Mouse (Mus musculus): ENCODE measurements around the gene Eif4g1. TPM values are rescaled to one million over a fixed set of nuclear protein-coding genes. Genes with fewer than 3 reads are reported as not detected.

The Eif4g1 gene
- polyA plus RNA-seq, 1 experiment from 2014 or later = 183 TPM

GRCm38 (mm10) chr16:20670291-20670690 lies 2.2 kb downstream of the Eif4g1 start:
- no peak overlapping the region for H3K9ac ChIP-seq (replicated peaks; ENCODE audit: low read length)
- no peaks in the 10 kb centered on the region for H3K9me3 ChIP-seq (ENCODE audit: low read length)
- no peak for ATAC-seq (ENCODE audit: low FRiP score, low TSS enrichment)
- H3K27me3 ChIP-seq (ENCODE audit: insufficient read depth, low read length) = no peaks in the 10 kb centered on the region
- H3K4me2 ChIP-seq (replicated peaks; ENCODE audit: low read depth, low read length) = no peak overlapping the region
- peaks cover 6% of the 10 kb centered on the region for H3K36me3 ChIP-seq (ENCODE audit: insufficient read depth, low read length)
- H3K4me3 ChIP-seq (ENCODE audit: low read length) = no peak overlapping the region
- H3K4me1 ChIP-seq (ENCODE audit: insufficient read depth, low read length) = peaks cover 14% of the 10 kb centered on the region
- no peak overlapping the region for H3K27ac ChIP-seq (ENCODE audit: low read length)
- WGBS = 81% methylated on average over 3 of the region's 3 CpGs

GRCm38 (mm10) chr16:20671886-20672285 lies 3.8 kb downstream of the Eif4g1 start:
- H3K27ac ChIP-seq (ENCODE audit: low read length) = peak overlapping the region; percentile 72
- peaks cover 17% of the 10 kb centered on the region for H3K36me3 ChIP-seq (ENCODE audit: insufficient read depth, low read length)
- H3K9me3 ChIP-seq (ENCODE audit: low read length) = no peaks in the 10 kb centered on the region
- no peak overlapping the region for H3K9ac ChIP-seq (replicated peaks; ENCODE audit: low read length)
- peak overlapping the region; percentile 97 for H3K4me3 ChIP-seq (ENCODE audit: low read length)
- 23% methylated on average over 6 of the region's 6 CpGs for WGBS
- peak overlapping the region; percentile 99 for H3K4me2 ChIP-seq (replicated peaks; ENCODE audit: low read depth, low read length)
- no peak for ATAC-seq (ENCODE audit: low FRiP score, low TSS enrichment)
- H3K27me3 ChIP-seq (ENCODE audit: insufficient read depth, low read length) = no peaks in the 10 kb centered on the region
- peaks cover 14% of the 10 kb centered on the region for H3K4me1 ChIP-seq (ENCODE audit: insufficient read depth, low read length)

DNA sequence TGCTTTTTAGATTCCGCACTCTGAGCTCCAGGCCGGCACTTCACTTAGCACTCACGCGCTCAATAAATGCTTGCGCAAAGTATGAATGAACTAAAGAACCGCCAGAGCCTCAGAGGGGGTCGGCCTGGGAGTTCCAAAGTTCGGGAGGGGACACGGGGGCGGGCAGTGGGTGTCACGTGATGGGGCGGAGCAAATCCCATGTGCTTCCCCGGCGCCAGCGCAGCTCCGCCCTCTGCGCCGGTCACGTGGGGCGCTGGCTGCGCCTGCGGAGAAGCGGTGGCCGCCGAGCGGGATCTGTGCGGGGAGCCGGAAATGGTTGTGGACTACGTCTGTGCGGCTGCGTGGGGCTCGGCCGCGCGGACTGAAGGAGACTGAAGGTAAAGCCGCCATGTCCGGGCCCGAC lies 4.4 kb downstream of the Eif4g1 start:
- peak; percentile 96 for ATAC-seq (ENCODE audit: low FRiP score, low TSS enrichment)
- under 1% methylated on average over 35 of the region's 38 CpGs for WGBS
- peaks cover 14% of the 10 kb centered on the region for H3K4me1 ChIP-seq (ENCODE audit: insufficient read depth, low read length)

GRCm38 (mm10) chr16:20672965-20673705 lies 5.0 kb downstream of the Eif4g1 start:
- H3K9me3 ChIP-seq (ENCODE audit: low read length) = no peaks in the 10 kb centered on the region
- H3K4me1 ChIP-seq (ENCODE audit: insufficient read depth, low read length) = peaks cover 14% of the 10 kb centered on the region
- ATAC-seq (ENCODE audit: low FRiP score, low TSS enrichment) = peak; percentile 1
- under 1% methylated on average over 65 of the region's 78 CpGs for WGBS
- no peaks in the 10 kb centered on the region for H3K27me3 ChIP-seq (ENCODE audit: insufficient read depth, low read length)
- H3K9ac ChIP-seq (replicated peaks; ENCODE audit: low read length) = peak overlapping the region; percentile 96
- H3K4me2 ChIP-seq (replicated peaks; ENCODE audit: low read depth, low read length) = peak overlapping the region; percentile 99
- peak overlapping the region; percentile 95 for H3K27ac ChIP-seq (ENCODE audit: low read length)
- peak overlapping the region; percentile 97 for H3K4me3 ChIP-seq (ENCODE audit: low read length)
- H3K36me3 ChIP-seq (ENCODE audit: insufficient read depth, low read length) = peaks cover 29% of the 10 kb centered on the region

More for the DNA sequence above, 4.4 kb downstream of the Eif4g1 start:
- Histone ChIP-seq H3K27me3 (ENCODE audit: insufficient read depth, low read length) (no peaks in the 10 kb centered on the region), H3K9me3 (ENCODE audit: low read length) (no peaks in the 10 kb centered on the region), H3K27ac (ENCODE audit: low read length) (peak overlapping the region; percentile 95), H3K9ac (replicated peaks; ENCODE audit: low read length) (peak overlapping the region; percentile 96), H3K36me3 (ENCODE audit: insufficient read depth, low read length) (peaks cover 23% of the 10 kb centered on the region), H3K4me3 (ENCODE audit: low read length) (peak overlapping the region; percentile 97), H3K4me2 (replicated peaks; ENCODE audit: low read depth, low read length) (peak overlapping the region; percentile 99)

GRCm38 (mm10) chr16:20673706-20674303 lies 5.7 kb downstream of the Eif4g1 start:
- WGBS = 2% methylated on average over 14 of the region's 14 CpGs
- no peaks in the 10 kb centered on the region for H3K27me3 ChIP-seq (ENCODE audit: insufficient read depth, low read length)
- 0 out of 2 replicates have a peak, but pooled peaks have one; percentile 8 for ATAC-seq (ENCODE audit: low FRiP score, low TSS enrichment)

GRCm38 (mm10) chr16:20675213-20675612 lies 7.1 kb downstream of the Eif4g1 start:
- H3K9ac ChIP-seq (replicated peaks; ENCODE audit: low read length) = no peak overlapping the region
- H3K27me3 ChIP-seq (ENCODE audit: insufficient read depth, low read length) = no peaks in the 10 kb centered on the region
- H3K4me2 ChIP-seq (replicated peaks; ENCODE audit: low read depth, low read length) = no peak overlapping the region
- H3K4me3 ChIP-seq (ENCODE audit: low read length) = no peak overlapping the region
- peaks cover 49% of the 10 kb centered on the region for H3K36me3 ChIP-seq (ENCODE audit: insufficient read depth, low read length)
- no peak overlapping the region for H3K27ac ChIP-seq (ENCODE audit: low read length)
- WGBS = 89% methylated on average over 6 of the region's 6 CpGs
- H3K4me1 ChIP-seq (ENCODE audit: insufficient read depth, low read length) = peaks cover 14% of the 10 kb centered on the region
- no peaks in the 10 kb centered on the region for H3K9me3 ChIP-seq (ENCODE audit: low read length)
- ATAC-seq (ENCODE audit: low FRiP score, low TSS enrichment) = no peak

More at GRCm38 (mm10) chr16:20673706-20674303, 5.7 kb downstream of the Eif4g1 start:
- Histone ChIP-seq H3K4me3 (ENCODE audit: low read length) (peak overlapping the region; percentile 97), H3K4me2 (replicated peaks; ENCODE audit: low read depth, low read length) (peak overlapping the region; percentile 99), H3K36me3 (ENCODE audit: insufficient read depth, low read length) (peaks cover 36% of the 10 kb centered on the region), H3K27ac (ENCODE audit: low read length) (peak overlapping the region; percentile 95), H3K4me1 (ENCODE audit: insufficient read depth, low read length) (peaks cover 14% of the 10 kb centered on the region), H3K9ac (replicated peaks; ENCODE audit: low read length) (peak overlapping the region; percentile 96), H3K9me3 (ENCODE audit: low read length) (no peaks in the 10 kb centered on the region)

- H3K27ac ChIP-seq (ENCODE audit: low read length) = no peak overlapping the region
- no peak for ATAC-seq (ENCODE audit: low FRiP score, low TSS enrichment)
- H3K36me3 ChIP-seq (ENCODE audit: insufficient read depth, low read length) = peaks cover 64% of the 10 kb centered on the region
- no peak overlapping the region for H3K9ac ChIP-seq (replicated peaks; ENCODE audit: low read length)
- H3K9me3 ChIP-seq (ENCODE audit: low read length) = no peaks in the 10 kb centered on the region
- WGBS = 83% methylated on average over 4 of the region's 4 CpGs
- H3K4me3 ChIP-seq (ENCODE audit: low read length) = no peak overlapping the region
- H3K4me2 ChIP-seq (replicated peaks; ENCODE audit: low read depth, low read length) = no peak overlapping the region
- peaks cover 14% of the 10 kb centered on the region for H3K4me1 ChIP-seq (ENCODE audit: insufficient read depth, low read length)
- H3K27me3 ChIP-seq (ENCODE audit: insufficient read depth, low read length) = no peaks in the 10 kb centered on the region
Observed at GRCm38 (mm10) chr16:20676702-20677101, 8.6 kb downstream of the Eif4g1 start.

- Histone ChIP-seq H3K4me2 (replicated peaks; ENCODE audit: low read depth, low read length) (no peak overlapping the region), H3K27ac (ENCODE audit: low read length) (no peak overlapping the region), H3K9me3 (ENCODE audit: low read length) (no peaks in the 10 kb centered on the region), H3K36me3 (ENCODE audit: insufficient read depth, low read length) (peaks cover 71% of the 10 kb centered on the region), H3K27me3 (ENCODE audit: insufficient read depth, low read length) (no peaks in the 10 kb centered on the region), H3K9ac (replicated peaks; ENCODE audit: low read length) (no peak overlapping the region), H3K4me1 (ENCODE audit: insufficient read depth, low read length) (peaks cover 14% of the 10 kb centered on the region), H3K4me3 (ENCODE audit: low read length) (no peak overlapping the region)
- WGBS = 89% methylated on average over 5 of the region's 5 CpGs
- ATAC-seq (ENCODE audit: low FRiP score, low TSS enrichment) = no peak
Observed at GRCm38 (mm10) chr16:20677380-20677779, 9.3 kb downstream of the Eif4g1 start.

- peaks cover 14% of the 10 kb centered on the region for H3K4me1 ChIP-seq (ENCODE audit: insufficient read depth, low read length)
- no peak overlapping the region for H3K9ac ChIP-seq (replicated peaks; ENCODE audit: low read length)
- no peak overlapping the region for H3K4me2 ChIP-seq (replicated peaks; ENCODE audit: low read depth, low read length)
- peaks cover 78% of the 10 kb centered on the region for H3K36me3 ChIP-seq (ENCODE audit: insufficient read depth, low read length)
- ATAC-seq (ENCODE audit: low FRiP score, low TSS enrichment) = no peak
- H3K4me3 ChIP-seq (ENCODE audit: low read length) = no peak overlapping the region
- no peak overlapping the region for H3K27ac ChIP-seq (ENCODE audit: low read length)
- H3K27me3 ChIP-seq (ENCODE audit: insufficient read depth, low read length) = no peaks in the 10 kb centered on the region
- WGBS = 84% methylated on average over 10 of the region's 10 CpGs
- H3K9me3 ChIP-seq (ENCODE audit: low read length) = no peaks in the 10 kb centered on the region
Observed at GRCm38 (mm10) chr16:20677974-20678675, 10.0 kb downstream of the Eif4g1 start.

Data from kidney, embryonic 16.5 days (tissue).